ENCODE assay signal across 8 mouse cellular contexts in the genomic region with DNA sequence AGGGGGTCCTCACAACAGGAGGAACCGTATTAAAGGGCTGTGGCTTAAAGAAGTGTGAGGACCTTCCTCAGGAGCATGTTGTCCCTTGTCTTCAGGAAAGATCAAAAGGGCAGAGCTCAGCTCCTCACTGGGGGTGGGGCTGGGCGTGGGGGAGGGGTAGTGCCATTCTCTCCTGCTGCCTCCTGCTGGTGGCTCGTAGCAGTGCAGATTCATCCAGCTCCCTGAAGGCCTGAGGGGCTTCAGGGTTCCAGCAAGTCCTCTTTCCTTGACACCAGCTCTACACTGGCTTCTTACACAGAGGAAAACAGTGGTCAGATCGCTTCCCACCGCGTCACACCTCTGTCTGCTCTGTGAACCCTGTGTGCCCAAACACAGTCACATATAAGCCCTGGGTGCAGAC. TPM values are rescaled to one million over a fixed set of nuclear protein-coding genes. Genes with fewer than 3 reads are reported as not detected.
DNase-seq lines count a peak whose midpoint lies in the region; ATAC-seq and TF ChIP-seq lines count a peak whose summit lies in the region.

No protein-coding gene starts in this region.

- peaks cover 15% of the 10 kb centered on the region for H3K4me1 ChIP-seq in cerebellum, adult 2 months (ENCODE audit: control insufficient read depth, insufficient read depth, low read length)
- H3K4me1 ChIP-seq in cortical plate, adult 2 months (ENCODE audit: control insufficient read depth, insufficient read depth, low read length): no peaks in the 10 kb centered on the region
- no peaks in the 10 kb centered on the region for H3K4me1 ChIP-seq in neural tube, embryonic 11.5 days (ENCODE audit: control insufficient read depth, insufficient read depth, low read length)

- H3K9me3 ChIP-seq in neural tube, embryonic 11.5 days (ENCODE audit: control insufficient read depth, low read length): no peaks in the 10 kb centered on the region

- H3K4me3 ChIP-seq in cerebellum, adult 2 months (replicated peaks; ENCODE audit: insufficient read depth, low read depth, low read length): no peak overlapping the region
- H3K4me3 ChIP-seq in cortical plate, adult 2 months (ENCODE audit: insufficient read depth, low read length): no peak overlapping the region
- H3K4me3 ChIP-seq in neural tube, embryonic 11.5 days (ENCODE audit: low read depth, low read length): no peak overlapping the region

- no peak overlapping the region for H3K27ac ChIP-seq in cerebellum, adult 2 months (ENCODE audit: insufficient read depth, low read length)
- no peak overlapping the region for H3K27ac ChIP-seq in cortical plate, adult 2 months (ENCODE audit: insufficient read depth, low read length)
- no peak overlapping the region for H3K27ac ChIP-seq in neural tube, embryonic 11.5 days (ENCODE audit: low read depth, low read length)

- intact Hi-C loops in left cerebral cortex, postnatal 4 days (cut with DNase I): no loop called here
- intact Hi-C loops in left cerebral cortex, postnatal 36 days (cut with DNase I): no loop called here

- H3K36me3 ChIP-seq in neural tube, embryonic 11.5 days (ENCODE audit: control insufficient read depth, insufficient read depth, low read length): no peaks in the 10 kb centered on the region

- DNase-seq in cerebellum, adult 2 months: no peak
- no peak for DNase-seq in cerebellum, adult 8-10 months
- peak; percentile 43 for DNase-seq in left cerebral cortex, postnatal 4 days
- DNase-seq in left cerebral cortex, postnatal 36 days (ENCODE audit: low spot score in 2 of 2): no peak
- DNase-seq in neural tube, embryonic 11.5 days (ENCODE audit: low spot score): peak; percentile 37
- DNase-seq in layer of hippocampus, adult 8-10 months (ENCODE audit: low spot score in 2 of 2): no peak
- DNase-seq in frontal cortex, postnatal 36 days (ENCODE audit: low spot score in 2 of 2): no peak

- TF ChIP-seq CTCF in cerebellum, adult 2 months (IDR thresholded peaks at IDR 0.05; ENCODE audit: borderline replicate concordance, insufficient read depth, low read depth, low read length): peak; percentile 49
- TF ChIP-seq CTCF in cortical plate, adult 2 months (IDR thresholded peaks at IDR 0.05; ENCODE audit: extremely low read depth, insufficient read depth, low read length): peak; percentile 53

- no peaks in the 10 kb centered on the region for H3K27me3 ChIP-seq in cerebellum, adult 2 months (ENCODE audit: control insufficient read depth, insufficient read depth, low read length)
- no peaks in the 10 kb centered on the region for H3K27me3 ChIP-seq in neural tube, embryonic 11.5 days (ENCODE audit: control insufficient read depth, insufficient read depth, low read length)

- no peak overlapping the region for H3K4me2 ChIP-seq in neural tube, embryonic 11.5 days (ENCODE audit: low read depth)

- TF ChIP-seq POLR2A in cerebellum, adult 2 months (IDR thresholded peaks at IDR 0.05; ENCODE audit: borderline replicate concordance, insufficient read depth, low read length): no peak
- no peak for TF ChIP-seq POLR2A in cortical plate, adult 2 months (IDR thresholded peaks at IDR 0.05; ENCODE audit: extremely low read depth, insufficient read depth, low read length)

- ATAC-seq in neural tube, embryonic 11.5 days (ENCODE audit: insufficient read depth, low FRiP score, low TSS enrichment): no peak

- WGBS in cerebellum, adult 2 months: 47% methylated on average over 6 of the region's 6 CpGs
- 33% methylated on average over 6 of the region's 6 CpGs for WGBS in neural tube, embryonic 11.5 days

- no peak overlapping the region for H3K9ac ChIP-seq in neural tube, embryonic 11.5 days (ENCODE audit: low read length)

RNA-seq across cellular contexts. Expression of a gene that starts 8.9 kb away (rescaled TPM):
- polyA plus RNA-seq in cerebellum, adult 2 months (2012; rRNA removed): 5.1 and 6.1 TPM in 2 replicates
- total RNA-seq in left cerebral cortex, postnatal 4 days (2021): 1 to 10 TPM; 2.3 to 3.5 TPM
- total RNA-seq in left cerebral cortex, postnatal 36 days (2021): 1 to 10 TPM; 5.1 to 6.9 TPM
- 4.9 and 5.8 TPM in 2 replicates for polyA plus RNA-seq in cortical plate, adult 2 months (2012; rRNA removed)
- polyA plus RNA-seq in neural tube, embryonic 11.5 days (2014; fragmentation: Nextera tagmentation; extraction: Ambion mirVana): 2.9 and 3.9 TPM in 2 replicates
- 1 to 10 TPM; 5.5 to 9.7 (median 7.4) TPM for total RNA-seq in layer of hippocampus, adult 8-10 months (2022)

RNA-seq across cellular contexts. Expression of a gene that starts 18.6 kb away (rescaled TPM):
- polyA plus RNA-seq in cerebellum, adult 2 months (2012; rRNA removed): 0.64 and 0.79 TPM in 2 replicates
- total RNA-seq in left cerebral cortex, postnatal 4 days (2021): 1 to 10 TPM; 2.3 to 2.9 TPM
- under 1 TPM; 0.54 to 0.91 TPM for total RNA-seq in left cerebral cortex, postnatal 36 days (2021)
- 0.64 and 1.0 TPM in 2 replicates for polyA plus RNA-seq in cortical plate, adult 2 months (2012; rRNA removed)
- polyA plus RNA-seq in neural tube, embryonic 11.5 days (2014; fragmentation: Nextera tagmentation; extraction: Ambion mirVana): 37.1 and 40.3 TPM in 2 replicates
- total RNA-seq in layer of hippocampus, adult 8-10 months (2022): under 1 TPM; 0.22 to 0.86 (median 0.49) TPM

RNA-seq across cellular contexts. Expression of a gene that starts 19.4 kb away (rescaled TPM):
- polyA plus RNA-seq in cerebellum, adult 2 months (2012; rRNA removed): 0.21 and 0.25 TPM in 2 replicates
- total RNA-seq in left cerebral cortex, postnatal 4 days (2021): under 1 TPM; 0.36 to 0.46 TPM
- total RNA-seq in left cerebral cortex, postnatal 36 days (2021): 1 to 10 TPM in 1 of 2 experiments, under 1 TPM in 1; 0.77 to 1.2 TPM
- polyA plus RNA-seq in cortical plate, adult 2 months (2012; rRNA removed): 0.63 and 0.83 TPM in 2 replicates
- polyA plus RNA-seq in neural tube, embryonic 11.5 days (2014; fragmentation: Nextera tagmentation; extraction: Ambion mirVana): 0.03 and 0.09 TPM in 2 replicates
- under 1 TPM; 0.72 to 1.00 (median 0.87) TPM for total RNA-seq in layer of hippocampus, adult 8-10 months (2022)

RNA-seq across cellular contexts. Expression of a gene that starts 29.5 kb away (rescaled TPM):
- 21.6 and 24.1 TPM in 2 replicates for polyA plus RNA-seq in cerebellum, adult 2 months (2012; rRNA removed)
- total RNA-seq in left cerebral cortex, postnatal 4 days (2021): 10 to 100 TPM; 19.9 to 22.6 TPM
- 10 to 100 TPM; 21.3 TPM for total RNA-seq in left cerebral cortex, postnatal 36 days (2021)
- polyA plus RNA-seq in cortical plate, adult 2 months (2012; rRNA removed): 23.6 and 27.2 TPM in 2 replicates
- 23.0 and 25.8 TPM in 2 replicates for polyA plus RNA-seq in neural tube, embryonic 11.5 days (2014; fragmentation: Nextera tagmentation; extraction: Ambion mirVana)
- total RNA-seq in layer of hippocampus, adult 8-10 months (2022): 10 to 100 TPM; 15.3 to 27.8 (median 23.7) TPM

RNA-seq across cellular contexts. Expression of a gene that starts 38.1 kb away (rescaled TPM):
- polyA plus RNA-seq in cerebellum, adult 2 months (2012; rRNA removed): 72.9 and 73.4 TPM in 2 replicates
- total RNA-seq in left cerebral cortex, postnatal 4 days (2021): 10 to 100 TPM; 36.2 to 37.8 TPM
- 10 to 100 TPM; 28.8 to 29.7 TPM for total RNA-seq in left cerebral cortex, postnatal 36 days (2021)
- 51.1 and 58.5 TPM in 2 replicates for polyA plus RNA-seq in cortical plate, adult 2 months (2012; rRNA removed)
- 32.4 and 34.0 TPM in 2 replicates for polyA plus RNA-seq in neural tube, embryonic 11.5 days (2014; fragmentation: Nextera tagmentation; extraction: Ambion mirVana)
- total RNA-seq in layer of hippocampus, adult 8-10 months (2022): 10 to 100 TPM; 31.0 to 40.1 (median 35.9) TPM

Comparison
In these comparisons a context has a peak if more than half of its experiments do, and no peak if none do; other contexts are left out.
1. DNase-seq: peak in left cerebral cortex, postnatal 4 days (single experiment) and neural tube, embryonic 11.5 days (single experiment); none in cerebellum, adult 2 months (0 of 2), cerebellum, adult 8-10 months (single experiment), left cerebral cortex, postnatal 36 days (0 of 2), layer of hippocampus, adult 8-10 months (0 of 2) and frontal cortex, postnatal 36 days (0 of 2).